Mouse (Mus musculus): ENCODE results near the gene 1700025G04Rik.

The 1700025G04Rik gene

GRCm38 (mm10) chr1:151961204-151961603, 128.7 kb downstream of the 1700025G04Rik start:
- DNase-seq (ENCODE audit: low spot score): no peak

- DNase-seq (ENCODE audit: low spot score): no peak
Observed at GRCm38 (mm10) chr1:151959010-151959409, 130.9 kb downstream of the 1700025G04Rik start.

GRCm38 (mm10) chr1:151958442-151958841, 131.5 kb downstream of the 1700025G04Rik start:
- no peak for DNase-seq (ENCODE audit: low spot score)

- DNase-seq (ENCODE audit: low spot score): no peak
Observed at GRCm38 (mm10) chr1:151957669-151958068, 132.3 kb downstream of the 1700025G04Rik start.

GRCm38 (mm10) chr1:151955866-151956265, 134.1 kb downstream of the 1700025G04Rik start:
- DNase-seq (ENCODE audit: low spot score): no peak

GRCm38 (mm10) chr1:151953563-151953962, 136.4 kb downstream of the 1700025G04Rik start:
- peak; percentile 60 for DNase-seq (ENCODE audit: low spot score)

GRCm38 (mm10) chr1:151948065-151948464, 141.9 kb downstream of the 1700025G04Rik start:
- DNase-seq (ENCODE audit: low spot score): no peak

- DNase-seq (ENCODE audit: low spot score): no peak
Observed at GRCm38 (mm10) chr1:151947571-151947970, 142.4 kb downstream of the 1700025G04Rik start.

- no peak for DNase-seq (ENCODE audit: low spot score)
Observed at GRCm38 (mm10) chr1:151944457-151945223, 145.3 kb downstream of the 1700025G04Rik start.

- DNase-seq (ENCODE audit: low spot score): no peak
Observed at GRCm38 (mm10) chr1:151943681-151944237, 146.2 kb downstream of the 1700025G04Rik start.

GRCm38 (mm10) chr1:151942972-151943654, 146.8 kb downstream of the 1700025G04Rik start:
- no peak for DNase-seq (ENCODE audit: low spot score)

GRCm38 (mm10) chr1:151939987-151940386, 149.9 kb downstream of the 1700025G04Rik start:
- no peak for DNase-seq (ENCODE audit: low spot score)

GRCm38 (mm10) chr1:151939510-151939909, 150.4 kb downstream of the 1700025G04Rik start:
- DNase-seq (ENCODE audit: low spot score): no peak

GRCm38 (mm10) chr1:151933605-151934004, 156.3 kb downstream of the 1700025G04Rik start:
- no peak for DNase-seq (ENCODE audit: low spot score)

GRCm38 (mm10) chr1:151926826-151927225, 163.1 kb downstream of the 1700025G04Rik start:
- no peak for DNase-seq (ENCODE audit: low spot score)

GRCm38 (mm10) chr1:151926141-151926540, 163.8 kb downstream of the 1700025G04Rik start:
- no peak for DNase-seq (ENCODE audit: low spot score)

GRCm38 (mm10) chr1:151925738-151926137, 164.2 kb downstream of the 1700025G04Rik start:
- DNase-seq (ENCODE audit: low spot score): no peak

- no peak for DNase-seq (ENCODE audit: low spot score)
Observed at GRCm38 (mm10) chr1:151918806-151919357, 171.0 kb downstream of the 1700025G04Rik start.

GRCm38 (mm10) chr1:151917736-151918135, 172.2 kb downstream of the 1700025G04Rik start:
- no peak for DNase-seq (ENCODE audit: low spot score)

GRCm38 (mm10) chr1:151914494-151914893, 175.4 kb downstream of the 1700025G04Rik start:
- DNase-seq (ENCODE audit: low spot score): no peak

- no peak for DNase-seq (ENCODE audit: low spot score)
Observed at GRCm38 (mm10) chr1:151907014-151907413, 182.9 kb downstream of the 1700025G04Rik start.

- DNase-seq (ENCODE audit: low spot score): no peak
Observed at GRCm38 (mm10) chr1:151900706-151901360, 189.1 kb downstream of the 1700025G04Rik start.

Measured in urinary bladder, postnatal 25 days (tissue).